Mouse (Mus musculus) urinary bladder, postnatal 36 days (tissue): Measurements from ENCODE around the gene Aph1a.
"Not testable (repeated sequence)": the region's sequence is repeated elsewhere in the genome, so short reads cannot be mapped to it uniquely, and the experiment has no call there.

Source experiments
- DNase-seq, 2 experiments: peaks; one replicate each; pipeline ENCODE4 v3.0.0; 2022; ENCODE audit warnings: low spot score in 2 of 2, mixed read lengths in 1 of 2

Aph1a gene

DNA sequence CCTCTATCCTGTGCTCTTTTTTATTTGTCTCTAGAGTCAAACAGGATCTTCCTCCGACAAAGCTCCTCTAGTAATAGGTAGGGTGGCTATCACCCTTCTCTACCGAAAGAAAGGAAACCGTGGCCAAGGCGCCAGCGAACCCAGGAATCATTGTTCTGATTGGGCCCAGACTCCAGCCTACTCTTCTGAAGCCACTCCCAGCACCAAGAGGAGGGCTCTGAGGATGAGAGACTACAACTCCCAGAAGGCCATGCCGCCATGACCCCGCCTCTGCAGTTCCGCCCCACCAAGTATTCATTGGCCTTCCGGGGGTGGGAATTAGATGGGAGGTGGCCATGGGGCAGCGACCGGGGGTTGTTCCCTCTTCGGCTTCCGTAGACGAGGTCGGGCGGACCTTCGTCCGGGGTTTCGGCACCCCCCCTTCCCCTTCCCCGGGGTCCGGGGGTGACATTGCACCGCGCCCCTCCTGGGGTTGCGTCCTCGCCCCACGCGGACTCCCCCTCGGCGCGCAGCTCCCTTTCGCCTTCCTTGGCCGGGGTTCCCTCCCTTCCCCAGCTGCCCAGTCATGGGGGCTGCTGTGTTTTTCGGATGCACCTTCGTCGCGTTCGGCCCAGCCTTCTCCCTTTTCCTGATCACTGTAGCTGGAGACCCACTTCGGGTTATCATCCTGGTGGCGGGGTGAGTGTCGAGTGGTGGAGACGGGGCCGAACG, at the start of gene Aph1a:
Aph1a (plus strand) TSS at position 364 of the 711 bp plus-strand sequence.
- DNase-seq = peak; percentile 93 to 97

DNA sequence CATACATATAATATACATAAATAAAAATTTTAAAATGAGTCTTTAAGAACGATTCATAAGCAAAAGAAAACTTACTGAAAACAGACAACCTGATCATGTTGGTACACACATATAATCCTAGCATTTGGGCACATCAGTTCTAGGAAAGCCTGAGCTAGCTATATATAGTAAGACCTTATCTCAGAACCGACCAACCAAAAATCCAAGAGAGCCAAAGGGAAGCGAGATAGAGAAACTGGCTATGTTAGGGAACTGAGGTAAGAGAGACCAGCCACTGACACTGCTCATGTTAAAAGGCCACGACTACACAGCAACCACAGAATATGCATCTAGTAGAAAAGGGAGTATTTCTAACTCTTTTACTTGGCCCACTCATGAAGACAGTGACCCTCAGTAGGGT, 43.2 kb upstream of the Aph1a start:
- DNase-seq = no peak

DNA sequence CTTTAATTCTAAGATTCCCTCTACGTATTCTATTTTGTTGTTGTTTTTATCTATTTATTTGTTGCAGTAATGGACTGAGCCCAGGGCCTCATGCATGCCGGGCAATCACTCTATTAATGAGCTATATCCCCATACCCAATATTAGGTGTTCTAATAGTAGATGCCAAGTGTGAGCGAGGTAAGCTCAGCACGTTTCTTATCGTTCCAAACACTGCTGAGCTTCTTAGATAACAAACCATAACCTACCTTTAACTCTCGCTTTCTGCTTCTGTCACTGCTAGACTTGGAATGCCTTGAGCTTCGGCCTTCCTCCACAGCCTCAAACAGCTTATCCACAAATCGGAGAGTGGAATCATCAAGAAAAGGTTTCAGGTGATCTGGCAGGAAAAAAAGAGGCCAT, 42.5 kb upstream of the Aph1a start:
- no peak for DNase-seq

DNA sequence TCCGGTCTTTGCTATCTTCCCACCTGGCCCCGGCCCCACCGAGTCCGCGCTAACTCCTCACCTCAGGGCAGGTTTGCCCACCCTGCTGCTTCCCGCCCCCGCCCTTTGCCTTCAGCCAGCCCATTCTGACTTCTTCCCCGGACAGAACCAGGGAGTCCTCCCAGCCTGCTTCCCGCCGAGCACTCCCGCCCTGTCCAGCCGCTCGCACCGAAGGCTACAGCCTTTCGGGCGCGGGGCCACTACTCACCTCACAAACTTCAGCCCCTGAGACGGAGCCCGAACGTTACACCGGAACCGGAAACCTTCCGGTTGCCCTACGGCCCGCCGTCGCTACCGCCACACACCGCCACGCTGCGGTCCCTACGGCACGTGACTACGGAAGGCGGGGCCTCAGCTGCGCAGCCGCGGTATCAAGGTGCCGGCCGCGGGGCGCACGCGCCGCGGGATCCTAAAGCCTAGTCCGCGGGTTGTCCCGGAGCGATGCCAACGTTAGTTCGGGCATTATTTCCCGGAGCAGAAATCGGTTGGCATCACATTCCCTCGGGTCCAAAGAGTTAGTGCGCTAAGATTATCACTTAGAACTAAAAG, 38.2 kb upstream of the Aph1a start, which contains the start of gene Prpf3:
Prpf3 (minus strand) TSS at position 384 of the 588 bp plus-strand sequence.
- peak; percentile 93 to 94 for DNase-seq

DNA sequence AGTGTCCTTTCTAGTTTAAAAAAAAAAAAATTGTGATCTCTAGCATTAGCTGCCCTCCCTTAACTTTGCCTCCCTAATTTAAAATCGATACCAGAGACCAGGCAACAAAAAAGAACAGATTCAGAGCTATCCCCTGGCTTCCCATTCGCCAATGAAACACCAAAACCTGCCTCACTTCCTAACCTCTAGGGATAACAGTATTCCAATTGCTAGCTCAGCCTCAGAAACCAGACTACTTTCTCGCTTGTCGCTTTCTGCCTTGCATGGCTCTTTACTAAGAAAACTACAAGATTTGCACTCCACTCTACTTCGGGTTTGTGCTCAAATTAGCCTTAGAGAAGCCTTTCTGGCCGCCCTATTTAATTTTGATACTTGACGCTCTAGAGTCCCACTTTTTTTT, 37.7 kb upstream of the Aph1a start:
- DNase-seq = no peak

DNA sequence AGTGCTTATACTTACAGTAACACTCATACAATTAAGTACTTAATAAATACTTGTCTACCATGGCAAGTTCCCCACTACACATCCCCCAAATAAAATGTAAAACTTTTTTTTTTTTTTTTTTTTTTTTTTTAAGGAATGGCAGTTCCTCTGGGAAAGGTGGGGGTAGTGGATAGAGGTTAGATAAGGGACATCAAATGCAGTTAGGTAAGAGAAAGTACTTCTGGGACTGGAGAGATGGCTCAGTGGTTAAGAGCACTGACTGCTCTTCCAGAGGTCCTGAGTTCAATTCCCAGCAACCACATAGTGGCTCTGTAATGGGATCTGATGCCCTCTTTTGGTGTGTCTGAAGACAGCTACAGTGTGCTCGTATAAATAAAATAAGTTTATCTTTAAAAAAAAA, 36.7 kb upstream of the Aph1a start:
- DNase-seq = not testable (repeated sequence)

DNA sequence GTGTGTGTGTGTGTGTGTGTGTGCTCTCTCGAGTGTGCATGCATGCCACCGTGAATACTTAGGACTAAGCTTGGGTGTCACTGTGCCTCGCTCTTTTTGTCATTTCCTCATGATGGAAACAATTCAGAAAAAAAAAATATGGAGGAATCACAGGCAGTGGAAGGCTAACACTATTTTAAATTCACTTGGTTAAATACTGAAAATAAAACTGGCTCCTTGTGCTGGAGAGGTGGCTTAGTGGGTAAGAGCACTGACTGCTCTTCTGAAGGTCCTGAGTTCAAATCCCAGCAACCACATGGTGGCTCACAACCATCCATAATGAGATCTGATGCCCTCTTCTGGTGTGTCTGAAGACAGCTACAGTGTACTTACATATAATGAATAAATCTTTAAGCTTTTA, 35.5 kb upstream of the Aph1a start:
- not testable (repeated sequence) for DNase-seq

DNA sequence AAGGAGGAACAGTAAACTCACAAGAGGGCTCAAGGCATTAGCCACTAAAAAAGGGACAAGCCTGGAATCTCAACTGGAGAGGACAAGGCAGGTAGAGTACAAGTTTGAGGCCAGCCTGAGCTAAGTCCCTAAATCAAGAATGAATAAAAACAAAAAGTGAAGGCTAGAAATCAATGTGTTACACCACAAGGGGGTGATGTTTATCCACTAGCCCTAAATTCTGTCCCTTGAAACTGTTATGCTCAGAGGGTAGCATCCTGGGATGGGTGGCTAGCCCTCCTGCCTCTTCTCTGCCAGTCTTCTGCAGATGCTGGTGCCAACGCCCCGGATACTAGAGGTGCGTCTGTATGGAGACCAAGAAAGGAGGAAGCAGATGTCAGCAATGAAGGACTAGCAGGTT, 33.4 kb upstream of the Aph1a start:
- DNase-seq = no peak

DNA sequence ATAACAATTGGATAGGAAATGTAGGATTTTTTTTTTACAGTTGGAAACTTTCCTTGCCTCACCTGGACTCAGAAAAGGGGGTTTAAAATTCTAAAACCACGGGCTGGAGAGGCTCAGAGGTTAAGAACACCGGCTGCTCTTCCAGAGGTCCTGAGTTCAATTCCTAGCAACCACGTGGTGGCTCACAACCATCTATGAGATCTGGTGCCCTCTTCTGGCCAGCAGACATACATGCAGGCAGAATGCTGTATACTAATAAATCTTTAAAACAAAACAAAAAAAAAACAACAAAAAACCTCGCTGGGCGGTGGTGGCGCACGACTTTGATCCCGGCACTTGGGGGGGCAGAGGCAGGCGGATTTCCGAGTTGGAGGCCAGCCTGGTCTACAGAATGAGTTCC, 32.6 kb upstream of the Aph1a start:
- no peak for DNase-seq

DNA sequence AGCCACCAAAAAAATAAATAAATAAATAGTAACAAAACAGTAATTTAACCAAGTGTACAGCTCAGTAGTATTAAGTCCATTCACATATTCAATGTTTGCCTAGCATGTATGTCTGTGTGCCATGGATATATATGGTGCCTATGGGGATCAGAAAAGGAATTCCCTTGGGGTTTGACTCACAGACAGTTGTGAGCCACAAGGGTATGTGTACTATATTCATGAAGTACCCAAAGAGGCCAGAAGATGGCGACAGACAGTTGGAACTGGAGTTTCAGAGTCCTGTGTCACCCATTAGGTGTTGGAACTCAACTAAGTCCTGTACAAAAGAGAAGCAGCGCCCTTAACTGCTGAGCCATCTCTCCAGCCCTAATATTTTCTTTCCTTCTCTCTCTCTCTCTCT, 32.0 kb upstream of the Aph1a start:
- peak; percentile 27 to 42 for DNase-seq

DNA sequence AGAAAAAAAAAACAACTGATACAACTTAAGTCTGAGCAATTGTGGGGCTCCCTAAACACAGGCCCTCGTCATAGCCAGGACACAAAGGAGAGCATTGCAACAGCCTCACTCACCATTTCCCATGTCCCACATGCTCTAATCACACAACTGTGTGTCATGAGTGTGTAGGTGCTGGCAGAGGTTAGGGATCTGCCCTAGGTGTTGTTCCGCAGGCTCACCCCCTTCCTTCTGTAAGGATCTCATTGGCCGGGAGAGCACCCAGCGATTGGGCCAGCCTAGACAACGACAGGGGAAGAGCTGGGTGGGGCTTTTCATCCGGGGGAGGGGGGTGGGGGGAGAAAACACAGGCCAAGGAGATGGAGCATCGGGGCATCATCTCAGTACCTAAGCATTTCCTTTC, 30.2 kb upstream of the Aph1a start:
- no peak for DNase-seq

DNA sequence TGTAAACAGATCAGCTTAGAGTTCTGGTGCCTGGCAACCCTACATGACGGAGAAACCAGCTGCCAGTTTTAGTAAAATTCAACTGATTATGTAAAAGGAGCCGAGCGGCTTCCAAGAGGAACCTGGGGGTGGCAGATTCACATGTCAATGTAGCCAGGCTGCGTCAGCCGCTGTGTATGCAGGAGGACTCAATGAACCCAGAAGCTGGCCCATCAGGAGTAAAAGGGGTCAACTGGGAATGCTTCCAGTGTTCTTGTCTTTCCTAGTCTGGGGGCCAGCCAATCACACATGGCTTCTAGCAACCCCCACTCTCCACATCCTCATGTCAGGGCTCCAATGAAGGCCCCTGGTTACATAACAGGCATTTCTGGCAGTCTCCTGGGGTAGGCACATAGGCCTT, 28.7 kb upstream of the Aph1a start:
- no peak for DNase-seq

DNA sequence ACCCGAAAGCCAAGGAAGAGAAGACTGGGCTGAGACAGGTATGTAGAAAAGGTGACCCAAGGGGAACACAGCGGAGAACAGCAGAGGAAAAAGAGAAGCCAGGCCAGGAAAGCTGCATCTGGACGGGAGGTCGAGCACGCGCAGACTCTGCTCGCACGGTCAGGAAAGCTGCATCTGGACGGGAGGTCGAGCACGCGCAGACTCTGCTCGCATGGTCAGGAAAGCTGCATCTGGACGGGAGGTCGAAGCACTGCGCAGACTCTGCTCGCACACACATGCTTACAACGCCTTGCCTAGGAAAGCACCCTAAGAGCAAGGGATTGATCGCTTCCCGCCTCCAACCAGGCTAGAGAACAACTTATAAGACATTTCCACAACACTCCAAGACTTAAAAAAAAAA, 28.2 kb upstream of the Aph1a start:
- no peak for DNase-seq

DNA sequence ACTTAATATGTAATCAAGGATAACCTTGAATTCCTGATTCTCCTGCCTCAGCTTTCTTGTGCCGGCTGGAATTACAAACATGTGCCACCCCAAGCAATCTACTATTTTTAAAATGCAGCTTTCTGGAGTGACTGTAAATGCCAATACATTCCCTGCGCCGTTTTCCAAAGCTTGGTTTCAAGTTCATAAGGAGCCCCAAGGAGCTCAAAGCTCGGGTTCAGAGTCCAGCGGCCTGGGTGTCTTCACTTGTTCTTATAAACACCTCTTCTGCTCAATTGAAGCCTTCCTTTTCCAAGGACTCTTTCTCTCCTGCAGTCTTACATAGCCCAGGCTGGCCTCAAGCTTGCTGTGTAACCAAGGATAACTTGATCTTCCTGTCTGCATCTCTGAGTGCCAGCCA, 27.7 kb upstream of the Aph1a start:
- DNase-seq = no peak

DNA sequence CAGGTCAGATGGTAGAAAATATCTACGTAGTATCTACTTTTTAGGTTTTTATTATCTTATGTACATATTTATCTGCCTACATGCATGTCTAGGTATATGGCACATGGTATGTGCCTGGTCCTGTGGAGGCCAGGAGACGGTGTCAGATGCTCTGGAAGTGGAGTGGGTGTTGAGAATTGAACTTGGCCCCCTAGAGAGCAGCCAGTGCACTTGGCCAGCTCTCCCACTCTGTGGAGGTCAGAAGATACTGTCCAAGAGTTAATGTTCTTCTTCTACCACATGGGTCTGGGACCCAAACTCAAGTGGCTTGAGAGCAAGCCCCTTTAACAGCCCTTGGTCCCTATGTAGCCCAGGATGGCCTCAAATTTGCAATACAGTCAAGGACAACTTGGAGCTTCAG, 26.4 kb upstream of the Aph1a start:
- no peak for DNase-seq

DNA sequence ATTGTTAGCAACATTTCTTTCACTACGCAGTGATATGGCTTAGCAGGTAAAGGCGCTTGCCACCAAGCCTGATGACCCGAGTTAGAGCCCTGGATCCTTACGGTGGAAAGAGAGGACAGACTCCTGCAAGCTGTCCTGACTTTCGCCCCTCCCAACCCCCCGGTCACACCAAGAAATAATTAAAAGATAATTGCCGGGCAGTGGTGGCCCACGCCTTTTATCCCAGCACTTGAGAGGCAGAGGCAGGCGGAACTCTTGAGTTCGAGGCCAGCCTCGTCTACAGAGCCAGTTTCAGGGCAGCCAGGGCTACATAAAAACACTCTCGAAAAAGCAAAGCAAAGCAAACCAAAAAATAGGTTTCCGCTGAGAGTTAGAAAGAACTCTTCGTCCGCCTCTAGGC, 22.8 kb upstream of the Aph1a start:
- DNase-seq = no peak

DNA sequence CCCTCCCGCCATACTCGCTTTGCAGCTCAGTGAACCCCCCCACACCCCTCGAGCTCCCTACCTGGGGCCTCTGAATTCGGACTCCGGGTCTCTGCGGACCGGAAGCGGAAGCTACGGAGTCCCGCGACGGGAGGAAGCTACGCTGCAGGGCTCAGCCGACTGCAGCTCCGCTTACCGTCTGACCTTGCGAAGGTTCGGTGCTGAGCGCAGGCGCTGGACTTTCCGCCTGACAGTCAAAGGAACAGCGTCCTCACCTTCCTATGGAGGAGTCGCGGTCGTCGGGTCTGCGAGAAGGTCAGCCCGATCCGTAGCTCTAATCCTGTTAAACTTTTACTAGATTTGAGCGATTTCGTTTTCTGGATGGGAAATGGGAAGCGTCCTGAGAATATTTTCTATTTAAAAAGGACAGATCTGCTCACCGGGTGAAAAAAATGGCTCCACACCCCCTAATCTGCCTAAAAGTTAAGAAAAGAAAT, 22.3 kb upstream of the Aph1a start, which contains the start of gene Mrps21:
Mrps21 (minus strand) TSS at position 128 of the 476 bp plus-strand sequence.
- DNase-seq = peak; percentile 77 to 86

DNA sequence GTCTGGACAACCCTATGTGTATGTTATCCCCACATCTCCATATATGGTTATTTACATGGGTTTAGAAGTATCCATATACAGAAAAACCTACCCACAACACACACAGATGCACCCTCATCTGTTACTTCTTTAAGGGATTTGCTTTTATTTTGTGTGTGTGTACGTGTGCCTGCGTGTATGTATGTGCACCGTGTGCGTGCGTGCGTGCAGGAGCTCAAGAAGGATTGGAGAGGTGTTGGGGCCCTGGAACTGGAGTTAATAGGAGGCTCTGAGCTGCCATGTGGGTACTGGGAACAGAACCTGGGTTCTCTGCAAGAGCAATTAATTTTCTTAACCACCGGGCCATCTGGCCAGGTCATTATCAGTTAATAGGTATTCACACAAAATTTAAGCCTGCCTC, 21.7 kb upstream of the Aph1a start:
- DNase-seq = no peak

DNA sequence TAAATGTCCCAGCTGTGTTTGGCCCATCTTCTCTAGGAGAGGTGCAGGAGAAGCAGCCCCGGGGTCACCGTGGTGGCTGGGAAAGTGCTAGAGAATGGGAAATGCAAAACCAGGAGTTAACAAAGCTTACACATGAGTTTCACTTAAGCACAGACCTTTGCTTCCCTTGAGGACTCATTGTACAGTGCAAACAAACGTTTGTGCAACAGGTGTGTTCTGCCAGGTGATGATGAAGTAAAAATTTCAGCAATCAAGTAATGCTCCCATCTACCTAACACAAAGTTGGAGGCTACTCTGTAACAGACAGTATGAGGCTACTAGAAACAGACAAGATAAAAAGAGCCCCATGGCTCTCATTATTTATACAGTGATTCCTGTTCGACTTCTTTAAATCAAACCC, 14.7 kb upstream of the Aph1a start:
- DNase-seq = no peak

DNA sequence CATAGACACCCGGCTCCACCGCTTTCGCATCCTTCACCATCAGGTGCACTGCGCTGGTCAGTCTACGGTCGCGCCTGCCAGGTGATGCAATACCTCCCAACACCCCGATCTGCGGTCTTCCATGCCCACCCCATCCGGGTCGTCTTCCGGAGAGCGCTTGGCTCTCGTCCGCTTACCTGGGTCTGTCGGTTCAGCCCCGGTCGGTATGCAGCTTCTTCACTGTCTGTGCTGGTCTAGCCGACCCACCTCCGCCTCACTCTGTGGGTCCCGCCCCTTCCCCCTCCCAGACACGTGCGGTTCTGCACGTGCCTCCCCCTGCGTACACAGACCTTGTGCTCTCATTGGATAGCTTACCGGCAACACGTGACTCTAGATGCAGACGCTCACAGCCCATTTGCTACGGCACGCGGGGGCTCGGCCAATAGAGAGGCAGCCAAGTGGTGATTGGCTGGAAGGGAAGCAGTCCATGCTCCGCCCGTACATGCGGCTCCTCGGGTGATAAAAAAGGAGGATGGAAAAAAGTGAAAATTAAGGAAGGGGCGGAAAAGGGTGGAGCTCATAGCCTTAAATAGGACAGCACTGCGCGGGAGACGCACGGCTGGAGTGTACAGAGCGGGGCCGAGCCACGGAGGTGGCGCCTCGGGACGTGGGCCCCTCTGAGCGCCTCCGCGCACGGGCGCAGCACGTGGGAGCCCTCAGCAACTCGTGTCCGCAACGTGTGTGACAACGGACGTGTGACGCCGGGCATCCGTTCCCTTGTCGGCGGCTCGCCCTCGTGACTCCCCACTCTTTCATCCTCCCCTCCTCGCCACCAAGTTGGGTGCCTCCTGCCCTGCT, 11.6 kb upstream of the Aph1a start, which contains the start of gene Ciart:
Ciart (minus strand) TSS at position 273 of the 837 bp plus-strand sequence.
- peak; percentile 86 to 96 for DNase-seq

DNA sequence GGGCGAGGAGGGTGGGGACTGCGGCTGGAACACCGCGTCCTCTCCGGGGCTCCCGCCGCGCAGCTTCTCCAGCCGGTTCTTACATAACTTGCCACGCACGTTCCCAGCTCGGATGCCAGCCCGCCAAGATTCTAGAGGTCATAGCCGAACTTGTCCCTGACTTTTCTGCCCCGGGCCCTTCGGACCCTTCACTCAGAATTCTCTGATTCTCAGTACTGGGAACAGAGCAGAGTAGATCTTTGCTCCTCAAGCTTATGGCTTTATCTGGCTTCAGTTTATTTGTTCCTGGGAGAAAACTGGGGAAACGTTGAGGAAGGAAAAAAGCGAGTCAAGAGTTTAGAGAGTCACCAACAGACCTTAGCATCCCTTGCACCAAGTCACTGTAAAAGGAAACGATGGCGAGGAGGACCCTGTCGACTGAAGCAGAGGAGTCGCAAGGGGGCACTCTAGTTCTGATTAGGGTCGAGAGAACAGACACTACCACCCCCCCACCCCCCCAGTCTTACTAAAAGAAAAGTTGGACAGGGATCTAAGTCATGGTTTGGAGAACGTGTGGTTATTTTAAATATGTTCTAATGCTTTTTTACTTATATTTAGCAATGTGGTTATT, 10.8 kb upstream of the Aph1a start:
- peak; percentile 49 to 67 for DNase-seq

DNA sequence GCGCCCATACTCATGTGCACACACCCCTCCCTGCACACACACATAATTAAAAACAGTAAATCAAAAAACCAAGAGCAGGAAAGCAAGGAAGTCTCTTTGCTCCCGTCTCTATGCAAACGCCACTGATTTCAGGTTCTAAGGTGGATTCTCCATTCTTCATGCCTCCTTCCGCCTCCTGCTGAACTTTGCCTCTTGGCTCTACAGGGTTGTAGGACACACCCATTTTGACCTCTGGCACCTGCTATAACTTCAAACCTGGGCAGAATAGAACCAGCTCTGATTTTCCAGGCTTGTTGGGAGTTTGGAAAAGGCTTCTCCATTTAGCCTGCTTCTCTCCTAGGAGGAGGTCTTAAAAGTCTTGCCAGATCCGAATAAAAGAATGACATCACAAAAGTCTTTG, 9.4 kb upstream of the Aph1a start:
- DNase-seq = no peak
